Mouse (Mus musculus) neural tube, embryonic 14.5 days (tissue): ENCODE results near the gene Apoa2. TPM values are rescaled to one million over a fixed set of nuclear protein-coding genes. Genes with fewer than 3 reads are reported as not detected.

Experiments used
- ATAC-seq: fragments of 200-750 bp; cut with Nextera tagmentation; 2 replicates; pipeline ENCODE4 v1.8.0; 2017; ENCODE audit warnings: low read depth, mild to moderate bottlenecking, moderate TSS enrichment, moderate library complexity
- H3K27ac ChIP-seq: fragments of 300-500 bp; sonication (generic); 2 replicates; pipeline ENCODE4 v1.5.1; 2014; ENCODE audit warnings: low read depth, mild to moderate bottlenecking, control low read depth, low read length, moderate library complexity, mixed read lengths
- H3K27me3 ChIP-seq: fragments of 300-500 bp; sonication (generic); 2 replicates; pipeline ENCODE4 v1.6.1; 2014; ENCODE audit warnings: low read length; ENCODE audit not compliant: control insufficient read depth, insufficient read depth
- H3K36me3 ChIP-seq: fragments of 300-500 bp; sonication (generic); 2 replicates; pipeline ENCODE4 v1.6.1; 2014; ENCODE audit warnings: low read length, mixed read lengths; ENCODE audit not compliant: control insufficient read depth, insufficient read depth
- H3K4me1 ChIP-seq: fragments of 300-500 bp; sonication (generic); 2 replicates; pipeline ENCODE4 v1.6.1; 2014; ENCODE audit warnings: low read length; ENCODE audit not compliant: control insufficient read depth, insufficient read depth
- H3K4me2 ChIP-seq: fragments of 300-500 bp; sonication (generic); 2 replicates; pipeline ENCODE4 v1.6.1; 2014; ENCODE audit warnings: mild to moderate bottlenecking, low read depth, low read length, control low read depth
- H3K4me3 ChIP-seq: fragments of 300-500 bp; sonication (generic); 2 replicates; pipeline ENCODE4 v1.5.1; 2014; ENCODE audit warnings: low read depth, low read length, control low read depth, mixed read lengths
- H3K9ac ChIP-seq: fragments of 300-500 bp; sonication (generic); replicated peaks from 2 replicates; pipeline ENCODE4 v1.6.1; 2014; ENCODE audit warnings: low read depth, mild to moderate bottlenecking, control low read depth, low read length, mixed read lengths
- H3K9me3 ChIP-seq: fragments of 300-500 bp; sonication (generic); 2 replicates; pipeline ENCODE4 v1.6.1; 2016; ENCODE audit warnings: low read length; ENCODE audit not compliant: control insufficient read depth
- WGBS: fragments of 180-500 bp; shearing (Covaris S2); extraction: QIAGEN DNeasy Blood & Tissue Kit; methylation state at CpG from one replicate; pipeline ENCODE4 v1.1.7; 2014; 5-methylcytosine and 5-hydroxymethylcytosine counted together
- polyA plus RNA-seq: library from polyadenylated mRNA; unstranded; fragments of >200 nt; fragmentation: Nextera tagmentation; extraction: Ambion mirVana; gene quantifications from 2 replicates; pipeline ENCODE4 v1.2.1, GENCODE M21; 2014

Apoa2 gene
- polyA plus RNA-seq, 1 experiment from 2014 or later: 7.9 TPM

DNA sequence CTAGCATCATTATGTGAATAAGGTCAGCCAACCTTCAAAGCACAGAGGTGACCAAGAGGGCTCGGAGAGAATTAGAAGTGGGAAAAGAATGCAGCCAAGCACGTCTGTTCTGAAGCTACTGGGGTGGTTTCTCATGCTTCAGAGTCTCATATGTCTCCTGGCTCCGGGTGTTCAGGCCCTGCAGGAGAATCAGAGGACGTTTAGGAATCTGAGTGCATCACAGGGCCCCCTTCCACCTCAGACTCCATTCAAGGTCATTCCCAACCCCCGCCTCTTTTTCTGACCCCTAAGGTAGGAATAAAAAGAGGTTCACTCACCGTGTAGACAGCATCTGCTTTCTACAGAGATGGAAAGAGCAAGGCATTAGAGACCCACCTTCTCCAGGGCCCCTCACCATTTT lies 4.9 kb downstream of the Apoa2 start:
- H3K4me3 ChIP-seq: no peak overlapping the region
- no peak overlapping the region for H3K4me2 ChIP-seq
- H3K9ac ChIP-seq: no peak overlapping the region
- H3K36me3 ChIP-seq: peaks cover 8% of the 10 kb centered on the region
- WGBS: 61% methylated on average over 6 of the region's 6 CpGs
- no peaks in the 10 kb centered on the region for H3K9me3 ChIP-seq
- no peaks in the 10 kb centered on the region for H3K27me3 ChIP-seq
- H3K27ac ChIP-seq: no peak overlapping the region
- ATAC-seq: no peak
- H3K4me1 ChIP-seq: no peaks in the 10 kb centered on the region

DNA sequence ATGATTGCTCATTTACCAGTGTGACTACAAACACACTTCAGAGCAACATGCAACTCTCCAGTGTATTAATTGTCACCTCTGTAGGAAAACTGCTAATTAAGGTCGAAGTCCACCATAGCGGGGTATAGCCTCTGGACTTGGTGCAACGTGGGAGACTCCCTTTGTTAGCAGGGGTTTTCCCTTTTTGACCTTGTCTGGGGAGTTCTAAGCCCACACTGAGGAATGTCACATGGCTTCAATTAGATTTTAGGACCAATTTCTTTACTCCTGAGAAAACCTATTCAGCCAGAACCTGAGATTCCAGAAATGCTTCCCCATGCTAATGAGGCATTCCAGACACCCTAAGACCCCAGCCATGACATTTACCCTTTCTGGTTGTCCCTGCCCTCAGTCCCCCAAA lies 5.4 kb downstream of the Apoa2 start:
- H3K9me3 ChIP-seq: no peaks in the 10 kb centered on the region
- H3K27ac ChIP-seq: no peak overlapping the region
- ATAC-seq: no peak
- H3K9ac ChIP-seq: no peak overlapping the region
- H3K4me1 ChIP-seq: no peaks in the 10 kb centered on the region
- H3K4me2 ChIP-seq: no peak overlapping the region
- H3K36me3 ChIP-seq: peaks cover 11% of the 10 kb centered on the region
- no peak overlapping the region for H3K4me3 ChIP-seq
- WGBS: 76% methylated on average over 3 of the region's 3 CpGs
- no peaks in the 10 kb centered on the region for H3K27me3 ChIP-seq

DNA sequence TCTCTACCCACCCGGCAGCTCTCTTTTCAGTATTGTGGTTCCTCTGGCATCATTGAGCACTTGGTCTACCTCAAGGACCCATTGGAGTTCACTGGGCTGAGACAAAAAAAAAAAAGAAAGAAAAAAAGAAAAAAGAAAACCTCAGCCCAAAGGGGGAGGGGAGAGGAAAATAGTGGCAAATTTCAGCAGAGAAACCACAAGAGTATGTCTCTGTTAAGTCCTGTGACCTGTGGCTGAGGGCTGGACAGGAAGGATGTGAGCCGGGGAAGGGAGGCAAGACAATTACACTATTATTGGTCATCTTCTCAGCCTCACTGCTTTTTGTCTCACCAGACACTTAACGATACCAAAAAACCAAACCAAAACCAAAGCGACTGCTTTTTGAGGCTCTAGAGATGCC lies 7.0 kb downstream of the Apoa2 start:
- H3K27ac ChIP-seq: no peak overlapping the region
- WGBS: 82% methylated on average over 4 of the region's 4 CpGs
- no peak for ATAC-seq

DNA sequence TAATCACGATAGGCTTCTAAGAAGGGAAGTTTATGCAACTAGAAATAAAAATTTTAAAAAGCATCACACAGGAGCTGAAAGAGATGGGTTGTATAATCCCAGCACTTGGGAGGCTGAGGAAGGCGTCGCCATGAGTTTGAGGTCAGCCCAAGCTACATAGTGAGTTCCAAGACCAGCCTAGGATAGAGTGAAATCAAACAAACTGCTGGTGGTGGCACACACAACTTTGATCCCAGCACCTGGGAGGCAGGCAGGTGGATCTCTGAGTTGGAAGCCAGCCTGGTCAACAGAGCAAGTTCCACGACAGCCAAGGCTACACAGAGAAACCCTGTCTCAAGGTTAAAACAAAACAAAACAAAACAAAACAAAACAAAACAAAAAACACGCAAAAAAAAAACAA lies 7.5 kb downstream of the Apoa2 start:
- peaks cover 32% of the 10 kb centered on the region for H3K36me3 ChIP-seq
- ATAC-seq: no peak
- no peak overlapping the region for H3K4me2 ChIP-seq
- no peaks in the 10 kb centered on the region for H3K9me3 ChIP-seq
- H3K4me3 ChIP-seq: no peak overlapping the region
- H3K27me3 ChIP-seq: no peaks in the 10 kb centered on the region
- H3K27ac ChIP-seq: no peak overlapping the region
- H3K4me1 ChIP-seq: no peaks in the 10 kb centered on the region
- WGBS: 91% methylated on average over 5 of the region's 5 CpGs
- no peak overlapping the region for H3K9ac ChIP-seq

More for the DNA sequence above, 7.0 kb downstream of the Apoa2 start:
- H3K9ac ChIP-seq: no peak overlapping the region
- H3K27me3 ChIP-seq: no peaks in the 10 kb centered on the region
- H3K9me3 ChIP-seq: no peaks in the 10 kb centered on the region
- no peaks in the 10 kb centered on the region for H3K4me1 ChIP-seq
- H3K36me3 ChIP-seq: peaks cover 27% of the 10 kb centered on the region
- no peak overlapping the region for H3K4me3 ChIP-seq
- H3K4me2 ChIP-seq: no peak overlapping the region

DNA sequence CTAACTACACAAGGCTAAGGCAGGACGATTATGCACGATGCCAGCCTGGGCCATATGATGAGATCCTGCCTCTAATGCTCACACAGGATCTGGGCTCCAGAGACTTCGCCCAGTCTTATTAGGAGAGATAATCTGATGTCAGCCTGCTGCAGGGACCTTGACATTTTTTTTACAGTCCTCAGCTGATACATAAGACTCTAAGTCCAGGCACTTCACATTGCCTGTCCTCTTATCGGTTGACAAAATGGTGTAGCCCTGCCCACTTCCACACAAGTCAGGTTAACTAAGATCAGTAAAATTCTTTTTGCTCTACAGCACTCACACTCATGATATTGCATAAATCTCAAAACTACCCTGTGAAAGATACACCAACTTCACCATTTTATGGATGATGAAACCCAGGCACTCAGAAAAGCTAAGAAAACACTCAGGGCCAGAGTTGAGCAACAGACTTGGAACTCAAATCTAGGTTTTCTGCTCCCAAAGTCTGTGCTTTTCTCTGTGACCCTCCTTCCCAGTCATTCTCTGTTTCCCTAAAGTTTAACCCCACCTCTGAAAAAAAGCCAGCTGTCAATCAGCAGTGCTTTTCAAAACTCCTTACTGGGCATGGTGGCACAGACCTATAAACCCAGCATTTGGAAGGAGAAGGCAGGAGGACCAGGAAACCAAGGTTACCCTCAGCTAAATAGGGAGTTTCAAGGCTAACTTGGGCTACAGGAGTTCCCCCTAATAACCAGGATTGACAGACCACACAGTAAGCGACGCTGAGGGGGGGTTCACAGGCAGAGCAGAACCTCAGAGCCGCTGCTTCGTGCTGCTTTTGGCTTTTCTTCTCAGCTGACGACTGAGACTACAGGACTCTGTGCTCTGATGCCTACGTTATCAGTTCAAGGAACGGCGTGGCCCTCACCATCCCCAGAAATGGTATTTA lies 8.2 kb downstream of the Apoa2 start:
- WGBS: 87% methylated on average over 12 of the region's 12 CpGs
- no peaks in the 10 kb centered on the region for H3K27me3 ChIP-seq
- H3K4me3 ChIP-seq: no peak overlapping the region
- no peaks in the 10 kb centered on the region for H3K4me1 ChIP-seq
- H3K36me3 ChIP-seq: peaks cover 39% of the 10 kb centered on the region
- no peaks in the 10 kb centered on the region for H3K9me3 ChIP-seq
- H3K4me2 ChIP-seq: no peak overlapping the region
- H3K27ac ChIP-seq: no peak overlapping the region
- no peak overlapping the region for H3K9ac ChIP-seq
- no peak for ATAC-seq

DNA sequence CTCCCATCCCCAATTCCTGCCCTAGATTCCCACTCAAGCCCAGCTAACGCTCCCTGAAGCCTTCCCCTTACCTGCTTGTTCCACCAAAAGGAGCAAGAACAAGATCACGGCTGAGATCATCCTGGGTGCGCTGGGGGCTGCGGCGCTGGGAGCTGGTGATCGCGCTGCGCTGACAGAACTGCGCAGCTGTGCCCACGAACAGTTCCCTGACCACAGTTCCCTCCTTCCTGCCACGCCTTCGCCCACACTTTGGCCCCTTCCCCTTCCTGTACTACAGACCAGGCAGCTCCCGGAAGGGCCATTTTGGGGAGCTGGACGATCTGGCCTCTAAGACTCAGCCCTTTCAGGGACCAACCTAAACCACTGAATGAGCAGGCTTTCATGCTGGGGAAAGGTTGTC lies 9.3 kb downstream of the Apoa2 start, which contains the start of gene Fcer1g:
TSS of gene Fcer1g (minus strand) at position 240 of the 400 bp plus-strand sequence.
- Histone ChIP-seq H3K36me3 (peaks cover 46% of the 10 kb centered on the region), H3K9ac (no peak within 1 kb of the TSS)

DNA sequence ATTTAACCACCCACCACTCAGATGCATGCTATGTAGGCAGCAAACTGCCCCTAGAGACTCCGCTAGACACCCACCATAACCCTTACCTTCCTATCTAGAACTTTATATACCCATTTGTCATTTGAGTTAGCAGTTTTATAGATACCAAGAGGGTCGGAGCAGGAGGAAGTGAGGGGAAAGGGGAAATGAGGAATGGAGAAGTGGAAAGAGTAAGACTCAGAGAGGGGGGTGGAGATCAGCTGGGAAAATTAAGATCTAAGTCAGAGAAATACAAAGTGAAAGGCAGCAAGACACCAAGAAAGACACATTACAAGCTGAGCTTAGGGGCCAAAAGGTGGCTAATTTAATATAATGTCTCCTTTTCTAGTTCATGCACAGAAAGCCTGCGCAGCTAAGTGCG lies 9.7 kb downstream of the Apoa2 start:
- whole genome bisulfite sequencing: 92% methylated on average over 4 of the region's 4 CpGs
- Histone ChIP-seq H3K9me3 (no peaks in the 10 kb centered on the region), H3K27me3 (no peaks in the 10 kb centered on the region), H3K4me2 (no peak overlapping the region), H3K36me3 (peaks cover 47% of the 10 kb centered on the region), H3K9ac (no peak overlapping the region), H3K4me3 (no peak overlapping the region), H3K4me1 (no peaks in the 10 kb centered on the region), H3K27ac (no peak overlapping the region)
- no peak for ATAC-seq

More for the DNA sequence above, 9.3 kb downstream of the Apoa2 start, which contains the start of gene Fcer1g:
- Histone ChIP-seq H3K4me2 (no peak within 1 kb of the TSS), H3K4me3 (no peak within 1 kb of the TSS), H3K27me3 (no peaks in the 10 kb centered on the region), H3K27ac (no peak within 1 kb of the TSS), H3K9me3 (no peaks in the 10 kb centered on the region), H3K4me1 (no peaks in the 10 kb centered on the region)
- no peak for ATAC-seq
- WGBS: 91% methylated on average over 14 of the region's 14 CpGs

DNA sequence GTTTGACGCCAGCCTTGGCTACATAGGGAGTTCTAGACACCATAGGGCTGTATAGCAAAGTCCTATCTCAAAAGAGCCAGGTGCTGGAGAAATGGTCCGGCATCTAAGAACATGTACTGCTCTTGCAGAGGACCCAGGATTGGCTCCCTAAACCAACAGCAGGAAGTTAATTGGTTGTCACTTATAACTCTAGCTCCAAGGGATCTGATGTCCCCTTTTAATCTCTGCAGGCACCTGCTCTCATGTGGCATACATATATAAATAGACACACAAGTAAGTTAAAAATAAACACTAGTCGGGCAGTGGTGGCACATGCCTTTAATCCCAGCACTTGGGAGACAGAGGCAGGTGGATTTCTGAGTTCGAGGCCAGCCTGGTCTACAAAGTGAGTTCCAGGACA lies 10.9 kb downstream of the Apoa2 start:
- Histone ChIP-seq H3K4me3 (no peak overlapping the region), H3K4me1 (no peaks in the 10 kb centered on the region), H3K9me3 (no peaks in the 10 kb centered on the region), H3K9ac (no peak overlapping the region), H3K27ac (no peak overlapping the region), H3K36me3 (peaks cover 59% of the 10 kb centered on the region), H3K4me2 (no peak overlapping the region), H3K27me3 (no peaks in the 10 kb centered on the region)
- WGBS: 97% methylated on average over 4 of the region's 4 CpGs
- ATAC-seq: no peak

DNA sequence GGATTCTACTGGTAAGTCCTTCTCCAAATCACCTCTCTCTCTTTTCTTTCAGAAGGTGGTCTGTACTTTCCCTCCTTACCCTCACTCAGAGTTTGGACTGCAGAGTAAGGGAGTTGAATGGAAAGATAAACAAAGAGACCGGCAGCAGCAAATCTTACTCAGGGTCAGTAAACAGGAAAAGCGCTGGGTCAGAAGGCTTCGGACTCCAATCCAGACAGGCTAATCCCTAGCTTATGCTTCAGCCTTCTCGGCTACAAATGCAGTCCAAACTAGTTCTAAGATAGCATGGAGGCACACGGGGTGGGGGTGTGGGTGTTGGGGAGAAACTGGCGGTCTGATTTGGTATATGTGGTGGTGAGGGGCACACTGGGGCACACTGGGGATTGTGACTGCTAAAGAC lies 12.6 kb downstream of the Apoa2 start:
- peaks cover 70% of the 10 kb centered on the region for H3K36me3 ChIP-seq
- no peaks in the 10 kb centered on the region for H3K27me3 ChIP-seq
- no peak overlapping the region for H3K4me3 ChIP-seq
- H3K4me1 ChIP-seq: no peaks in the 10 kb centered on the region
- ATAC-seq: no peak
- no peak overlapping the region for H3K27ac ChIP-seq
- no peaks in the 10 kb centered on the region for H3K9me3 ChIP-seq
- WGBS: 94% methylated on average over 6 of the region's 6 CpGs
- H3K9ac ChIP-seq: no peak overlapping the region
- no peak overlapping the region for H3K4me2 ChIP-seq
